Mouse (Mus musculus) c-Kit-positive CD71-positive TER-119-positive erythroid progenitor cells, embryonic 14.5 days (primary cell): ENCODE measurements at regions not wholly inside any gene's neighbourhood (a gene's known extent, or its start where the extent isn't known, plus 50 kb on each side); places are given as distances from the start of the nearest gene placed in this dataset.
"Not testable (repeated sequence)": the region's sequence is repeated elsewhere in the genome, so short reads cannot be mapped to it uniquely, and the experiment has no call there.

Source experiments
- DNase-seq: peaks from one replicate; pipeline ENCODE4 v3.0.0-alpha.2; 2013; ENCODE audit warnings: low spot score

GRCm38 (mm10) chr13:102025547-102025946, 257.5 kb upstream of the Pik3r1 start:
- DNase-seq = not testable (repeated sequence)

GRCm38 (mm10) chr13:102031416-102031815, 263.4 kb upstream of the Pik3r1 start:
- no peak for DNase-seq

DNA sequence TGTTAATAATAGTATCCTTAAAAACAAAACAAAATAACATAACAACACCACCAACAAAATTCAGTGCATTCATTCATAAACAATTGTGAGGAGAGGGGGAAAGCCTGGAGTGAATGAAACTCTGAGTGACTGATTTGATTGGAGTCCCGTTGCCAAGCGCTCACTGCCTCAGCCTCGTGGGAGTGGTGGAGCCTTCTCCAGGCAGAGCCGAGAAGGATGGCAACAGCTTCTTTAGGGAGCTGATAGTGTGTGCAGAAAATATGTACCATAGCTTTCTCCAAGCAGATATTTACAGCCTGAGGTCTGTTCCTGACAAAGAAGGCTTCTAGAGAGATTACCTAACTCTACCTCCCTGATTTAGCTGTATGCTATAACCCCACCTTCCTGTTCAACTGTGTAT, 266.5 kb upstream of the Pik3r1 start:
- no peak for DNase-seq

DNA sequence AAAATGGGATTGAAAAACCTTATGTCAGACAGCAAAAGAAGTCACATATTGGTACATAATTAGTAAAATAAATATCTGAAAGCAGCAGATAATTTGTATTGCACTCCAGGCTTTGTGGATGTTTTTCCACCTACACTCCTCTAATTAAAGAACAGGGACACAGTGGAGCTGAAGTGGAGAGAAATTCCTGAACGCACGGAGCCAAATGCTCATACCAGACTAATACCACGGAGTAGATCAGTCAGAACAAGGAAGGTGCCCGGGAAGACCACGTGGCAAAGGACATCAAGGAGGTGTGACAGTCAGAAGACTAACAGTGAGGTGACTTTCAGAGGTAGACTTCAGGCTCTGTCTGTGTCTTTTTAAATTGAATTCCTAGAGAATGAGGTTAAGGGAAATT, 268.0 kb upstream of the Pik3r1 start:
- no peak for DNase-seq

DNA sequence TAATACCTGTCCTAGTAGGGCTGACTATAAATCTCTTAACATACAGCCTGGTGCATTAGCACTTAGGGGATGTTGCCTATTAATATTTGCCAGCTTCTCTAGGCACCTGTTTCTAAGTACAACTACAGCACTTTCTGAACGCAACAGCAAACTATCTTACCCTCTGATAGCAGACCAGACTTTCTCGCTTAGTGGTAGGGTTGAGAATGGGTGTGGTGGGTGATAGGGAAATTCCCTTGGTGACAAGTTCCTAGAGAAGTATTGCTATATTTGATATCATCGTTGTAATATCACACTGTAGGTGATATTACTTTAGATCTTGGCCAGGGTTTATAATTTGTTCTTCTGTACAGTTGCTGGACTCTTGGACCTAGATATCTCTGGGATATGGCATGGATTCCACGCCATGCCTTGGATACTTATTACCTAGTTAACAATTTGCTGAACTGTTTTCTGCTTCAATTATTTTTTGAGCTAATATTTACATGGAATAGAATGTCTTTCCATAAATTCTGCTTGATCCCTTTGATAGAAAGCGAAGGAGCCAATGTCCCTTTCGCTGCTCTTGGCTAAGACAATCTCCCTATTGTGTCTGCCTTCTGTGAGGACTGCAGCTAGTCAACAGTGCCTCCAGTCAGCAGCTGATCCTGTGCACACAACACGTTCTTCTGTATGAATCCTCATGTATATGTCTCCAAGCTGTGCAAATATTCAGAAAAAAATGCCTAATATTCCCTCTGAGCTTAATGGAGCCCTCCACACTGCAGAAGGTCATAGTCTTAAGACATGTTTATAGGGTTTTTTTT, 269.0 kb upstream of the Pik3r1 start:
- DNase-seq = no peak

- DNase-seq = no peak
Observed at GRCm38 (mm10) chr13:102060213-102060612, 292.2 kb upstream of the Pik3r1 start.

- no peak for DNase-seq
Observed at GRCm38 (mm10) chr13:102064590-102065273, 296.7 kb upstream of the Pik3r1 start.

GRCm38 (mm10) chr13:102065274-102065640, 297.2 kb upstream of the Pik3r1 start:
- DNase-seq = no peak

DNA sequence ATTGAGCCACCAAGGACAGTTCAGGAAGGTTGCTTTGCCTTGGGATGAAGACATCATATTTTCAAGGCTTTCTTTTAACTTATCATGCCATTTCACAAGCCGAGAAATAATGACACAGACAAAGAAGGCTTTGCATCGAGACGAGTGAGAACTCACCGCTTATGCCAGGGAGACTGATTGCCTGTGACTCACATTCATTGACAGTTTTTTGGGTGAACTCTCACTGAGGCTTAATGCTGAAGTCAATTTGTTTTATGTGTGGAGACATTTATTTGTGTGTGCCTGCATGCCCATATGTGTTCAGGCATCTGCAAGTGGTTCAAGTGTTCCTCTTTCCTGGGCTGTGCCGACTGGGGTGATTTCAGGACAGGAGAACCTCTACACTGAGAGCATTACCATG, 297.8 kb upstream of the Pik3r1 start:
- DNase-seq = no peak

DNA sequence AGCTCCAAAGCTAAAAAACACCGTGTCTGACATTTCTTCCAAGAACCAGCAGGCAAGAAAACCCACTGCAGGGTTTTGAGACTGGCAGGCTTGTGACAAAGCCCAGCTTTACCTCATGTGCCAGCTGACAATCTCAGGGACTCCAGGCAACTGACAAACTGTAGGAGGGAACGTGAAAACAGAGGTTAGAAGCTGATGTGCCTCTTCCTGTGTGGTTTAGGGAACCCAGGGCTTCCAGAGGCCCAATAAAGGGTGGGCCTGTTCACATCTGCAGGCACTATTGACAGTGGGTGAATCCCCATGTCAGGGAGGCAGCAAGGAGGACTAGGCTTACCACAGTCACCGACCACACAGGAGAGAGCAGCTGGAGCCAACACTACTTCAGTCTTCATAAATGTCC, 302.7 kb upstream of the Pik3r1 start:
- no peak for DNase-seq

GRCm38 (mm10) chr13:102072366-102072765, 304.3 kb upstream of the Pik3r1 start:
- DNase-seq = no peak

DNA sequence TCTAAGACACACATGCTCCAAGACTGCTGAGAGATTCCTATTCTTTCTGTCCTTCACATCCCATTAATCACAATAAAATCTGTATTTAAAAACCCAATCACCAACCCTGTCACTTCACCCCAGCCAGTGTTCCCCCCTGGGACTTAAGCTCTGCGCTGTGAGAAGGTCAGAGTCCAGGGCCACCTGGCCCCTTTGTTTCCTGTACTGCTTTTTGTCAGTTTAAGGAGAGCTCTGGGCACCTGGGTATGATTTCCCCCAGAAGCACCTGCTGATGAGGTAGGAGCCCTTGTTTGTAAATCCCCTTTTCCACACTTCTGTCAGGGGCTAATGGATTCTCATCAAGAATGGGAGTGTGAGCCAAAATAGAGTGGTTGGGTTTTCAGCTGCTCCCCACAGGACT, 319.7 kb upstream of the Pik3r1 start:
- DNase-seq = no peak

DNA sequence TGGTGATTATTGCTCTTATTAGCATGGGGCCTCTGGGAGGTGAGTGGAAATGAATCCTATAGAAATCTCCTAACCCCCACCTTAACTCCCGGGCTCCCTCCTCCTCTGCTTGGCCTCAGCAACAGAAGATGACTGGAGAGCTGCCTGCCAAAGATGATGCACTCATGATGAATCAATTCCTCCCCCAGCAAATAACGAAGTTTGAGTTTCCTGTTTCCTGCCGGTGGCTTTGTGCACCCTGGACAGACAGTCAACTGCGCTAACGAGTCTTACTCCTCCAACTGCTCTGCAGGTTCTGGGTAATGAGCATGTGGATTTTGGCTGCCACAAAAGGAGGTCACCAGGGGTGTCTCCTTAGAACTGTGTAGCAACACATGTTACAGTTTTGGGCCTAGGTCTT, 321.5 kb upstream of the Pik3r1 start:
- no peak for DNase-seq

DNA sequence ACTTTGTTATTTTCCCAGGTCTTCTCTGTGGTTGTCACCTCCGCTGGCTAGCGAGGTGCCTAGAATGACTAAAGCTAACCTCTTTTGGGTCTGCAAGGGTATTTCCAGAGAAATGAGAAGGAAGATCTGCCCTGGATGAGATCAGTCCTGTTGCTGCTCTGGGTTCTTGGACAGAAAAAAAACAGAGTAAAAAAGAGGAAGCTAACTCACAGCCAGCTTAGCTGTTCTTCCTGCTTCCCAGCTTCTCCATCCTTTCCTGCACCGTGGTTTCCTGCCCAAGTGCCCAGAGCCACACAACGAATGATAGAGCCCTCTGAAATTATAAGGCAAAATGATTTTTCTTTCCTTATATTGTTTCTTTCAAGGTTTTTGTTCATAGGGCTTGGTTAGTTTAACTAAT, 326.2 kb upstream of the Pik3r1 start:
- no peak for DNase-seq

- DNase-seq = no peak
Observed at GRCm38 (mm10) chr13:102103161-102103560, 335.1 kb upstream of the Pik3r1 start.

DNA sequence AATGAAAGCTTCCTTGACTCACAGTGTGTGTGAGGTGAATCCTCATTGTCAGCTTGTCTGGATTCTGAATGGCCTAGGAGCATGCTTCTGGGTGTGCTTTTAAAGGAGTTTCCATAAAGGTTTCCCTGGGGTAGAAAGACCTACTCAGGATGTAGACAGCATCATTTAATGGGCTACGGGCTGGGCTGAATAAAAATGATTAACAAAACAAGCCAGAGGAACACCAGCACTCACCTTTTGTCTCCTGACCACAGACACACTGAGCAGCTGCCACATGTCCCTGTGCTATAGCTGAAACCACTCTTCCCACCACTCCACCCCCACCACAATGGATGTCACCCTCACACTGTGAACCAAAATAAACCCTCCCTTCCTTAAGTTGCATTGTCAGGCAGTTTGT, 338.2 kb upstream of the Pik3r1 start:
- no peak for DNase-seq

DNA sequence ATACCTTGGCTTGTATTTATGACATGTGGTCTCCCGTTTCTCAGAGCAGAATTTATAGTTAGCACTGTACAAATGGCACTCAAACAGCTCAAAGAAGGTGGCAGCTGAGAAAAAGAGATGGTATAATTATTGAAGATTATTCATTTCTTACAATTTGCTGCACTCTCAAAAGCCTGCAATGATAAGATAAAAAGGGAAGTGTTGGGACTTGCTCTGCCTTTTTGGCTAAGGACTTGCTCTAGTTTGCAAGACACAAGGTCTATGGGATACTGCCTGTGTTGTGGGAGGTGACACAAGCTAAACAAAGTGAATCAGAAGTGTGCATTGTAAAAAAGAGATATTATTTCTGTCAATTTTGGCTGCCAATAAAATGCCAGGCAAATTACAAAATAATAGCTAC, 340.2 kb upstream of the Pik3r1 start:
- no peak for DNase-seq

DNA sequence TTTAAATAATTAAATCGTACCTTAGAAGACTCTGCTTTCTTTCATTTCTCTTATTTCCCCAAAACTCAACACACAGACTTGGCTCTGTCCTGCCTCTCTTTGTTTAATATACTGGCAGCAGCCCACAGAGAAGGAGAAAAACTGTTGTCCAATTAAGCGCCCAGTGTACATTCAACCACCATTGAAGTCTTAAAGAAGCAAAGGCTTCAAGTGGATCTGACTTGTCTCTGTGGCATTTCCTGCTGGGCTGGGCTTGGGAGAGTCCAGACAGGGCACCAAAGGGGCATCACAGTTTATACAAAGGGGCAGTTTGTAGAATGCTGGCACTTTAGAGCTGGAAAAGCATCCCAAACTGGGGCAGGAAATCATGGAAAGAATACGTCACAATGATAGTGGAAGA, 340.9 kb upstream of the Pik3r1 start:
- DNase-seq = no peak

DNA sequence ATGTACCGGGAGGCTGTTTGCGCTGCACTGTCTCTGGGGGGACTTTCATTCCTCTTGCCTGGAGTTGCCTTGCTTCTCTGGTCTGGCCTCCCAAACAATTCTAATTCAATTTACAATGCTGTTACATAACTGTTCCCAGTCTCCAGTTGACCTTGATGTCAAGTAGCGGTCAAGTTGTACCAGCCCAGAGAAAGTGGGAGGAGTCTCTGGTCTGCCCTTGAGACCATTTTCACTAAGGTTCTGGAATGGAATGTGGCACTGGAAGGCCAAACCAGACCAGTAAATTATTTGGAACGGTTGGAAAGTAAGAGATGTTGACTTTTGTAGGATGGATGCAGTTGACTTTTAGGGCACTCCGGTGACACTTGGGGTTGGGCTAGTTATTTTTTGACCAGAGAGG, 345.9 kb upstream of the Pik3r1 start:
- no peak for DNase-seq

GRCm38 (mm10) chr13:102122341-102122740, 354.3 kb upstream of the Pik3r1 start:
- no peak for DNase-seq

GRCm38 (mm10) chr13:102127933-102128430, 360.0 kb upstream of the Pik3r1 start:
- DNase-seq = no peak

GRCm38 (mm10) chr13:102131459-102131858, 363.4 kb upstream of the Pik3r1 start:
- no peak for DNase-seq

GRCm38 (mm10) chr13:102132154-102132553, 364.1 kb upstream of the Pik3r1 start:
- DNase-seq = no peak

- no peak for DNase-seq
Observed at GRCm38 (mm10) chr13:102132696-102133095, 364.7 kb upstream of the Pik3r1 start.
